Mouse (Mus musculus): Measurements from ENCODE around the gene Kcnj9. TPM values are rescaled to one million over a fixed set of nuclear protein-coding genes. Genes with fewer than 3 reads are reported as not detected.

Gene Kcnj9
- polyA plus RNA-seq (2012; ENCODE audit: insufficient read depth, insufficient read length, missing spikeins): not detected in 2 replicates

DNA sequence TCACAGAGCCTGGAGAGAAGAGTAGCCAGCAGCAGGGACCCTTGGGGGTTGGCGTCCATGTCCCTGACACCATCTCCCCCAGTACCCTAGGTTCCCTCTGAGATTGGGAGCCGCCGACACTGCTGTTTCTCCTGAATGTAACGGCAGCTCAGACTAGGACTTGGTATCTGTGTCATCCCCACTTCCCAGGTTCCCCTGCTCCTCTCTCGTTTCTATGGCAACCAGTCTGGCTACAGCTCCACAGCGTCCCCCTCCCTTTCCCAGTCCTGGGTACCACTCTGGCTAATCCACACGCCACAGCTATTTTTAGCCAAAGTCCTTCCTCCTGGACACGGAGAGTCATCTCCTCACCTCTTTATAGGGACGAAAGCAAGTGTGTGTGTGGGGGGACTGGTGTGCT, at the start of gene Kcnj9:
Gene Kcnj9 (minus strand): TSS at position 188 of the 400 bp plus-strand sequence.
- Histone ChIP-seq H3K4me1 (ENCODE audit: control insufficient read depth, insufficient read depth, insufficient read length, low read length) (no peaks in the 10 kb centered on the region), H3K4me3 (ENCODE audit: insufficient read depth, low read depth, low read length) (no peak within 1 kb of the TSS), H3K27ac (replicated peaks; ENCODE audit: low read depth, low read length) (no peak within 1 kb of the TSS)

DNA sequence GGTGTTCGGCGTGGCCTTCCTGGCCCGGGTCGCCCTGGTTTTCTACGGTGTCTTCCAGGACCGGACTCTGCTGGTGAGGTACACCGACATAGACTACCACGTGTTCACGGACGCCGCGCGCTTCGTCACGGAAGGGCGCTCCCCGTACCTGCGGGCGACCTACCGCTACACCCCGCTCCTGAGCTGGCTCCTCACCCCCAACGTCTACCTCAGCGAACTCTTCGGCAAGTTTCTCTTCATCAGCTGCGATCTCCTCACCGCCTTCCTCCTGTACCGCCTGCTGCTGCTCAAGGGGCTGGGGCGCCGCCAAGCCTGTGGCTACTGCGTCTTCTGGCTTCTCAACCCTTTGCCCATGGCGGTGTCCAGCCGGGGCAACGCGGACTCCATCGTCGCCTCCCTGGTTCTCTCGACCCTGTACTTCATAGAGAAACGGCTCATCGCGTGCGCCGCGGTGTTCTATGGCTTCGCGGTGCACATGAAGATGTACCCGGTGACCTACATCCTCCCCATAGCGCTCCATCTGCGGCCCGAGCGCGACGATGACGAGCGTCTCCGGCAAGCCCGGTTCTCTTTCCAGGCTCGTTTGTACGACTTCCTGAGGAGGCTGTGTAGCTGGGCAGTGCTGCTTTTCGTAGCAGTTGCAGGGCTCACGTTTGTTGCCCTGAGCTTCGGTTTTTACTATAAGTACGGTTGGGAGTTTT, 47.8 kb upstream of the Kcnj9 start:
- peak overlapping the region; percentile 53 for H3K27ac ChIP-seq (replicated peaks; ENCODE audit: low read depth, low read length)
- H3K4me3 ChIP-seq (ENCODE audit: insufficient read depth, low read depth, low read length): peak overlapping the region; percentile 73
- peaks cover 14% of the 10 kb centered on the region for H3K4me1 ChIP-seq (ENCODE audit: control insufficient read depth, insufficient read depth, insufficient read length, low read length)

DNA sequence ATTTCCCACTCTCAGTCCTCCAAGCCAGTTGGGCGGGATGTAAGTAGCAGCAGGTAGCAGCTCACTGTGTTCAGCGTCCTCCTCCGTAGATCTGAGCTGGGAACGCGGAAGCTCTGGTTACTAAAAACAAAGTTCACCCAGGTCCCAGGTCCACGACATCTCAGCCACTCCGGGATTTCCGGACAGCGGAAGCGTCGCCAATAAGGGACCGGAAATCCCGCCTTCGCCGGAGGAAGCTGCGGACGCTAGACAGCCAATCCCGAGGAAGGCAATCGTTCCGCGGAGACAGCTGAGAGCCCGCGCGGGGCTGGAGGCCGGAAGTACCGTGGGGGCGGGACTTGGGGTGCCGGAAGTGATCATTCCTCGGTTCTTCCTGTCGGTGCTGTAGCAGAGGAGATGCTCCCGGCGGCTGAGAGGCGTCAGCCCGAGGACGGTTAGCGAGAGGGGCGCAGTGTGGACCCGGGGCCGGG, 47.1 kb upstream of the Kcnj9 start, which contains the start of gene Pigm:
Gene Pigm (plus strand): TSS at position 349 of the 470 bp plus-strand sequence.
- Histone ChIP-seq H3K27ac (replicated peaks; ENCODE audit: low read depth, low read length) (peak within 1 kb of the TSS; percentile 91), H3K4me3 (ENCODE audit: insufficient read depth, low read depth, low read length) (peak within 1 kb of the TSS; percentile 73), H3K4me1 (ENCODE audit: control insufficient read depth, insufficient read depth, insufficient read length, low read length) (peaks cover 14% of the 10 kb centered on the region)

DNA sequence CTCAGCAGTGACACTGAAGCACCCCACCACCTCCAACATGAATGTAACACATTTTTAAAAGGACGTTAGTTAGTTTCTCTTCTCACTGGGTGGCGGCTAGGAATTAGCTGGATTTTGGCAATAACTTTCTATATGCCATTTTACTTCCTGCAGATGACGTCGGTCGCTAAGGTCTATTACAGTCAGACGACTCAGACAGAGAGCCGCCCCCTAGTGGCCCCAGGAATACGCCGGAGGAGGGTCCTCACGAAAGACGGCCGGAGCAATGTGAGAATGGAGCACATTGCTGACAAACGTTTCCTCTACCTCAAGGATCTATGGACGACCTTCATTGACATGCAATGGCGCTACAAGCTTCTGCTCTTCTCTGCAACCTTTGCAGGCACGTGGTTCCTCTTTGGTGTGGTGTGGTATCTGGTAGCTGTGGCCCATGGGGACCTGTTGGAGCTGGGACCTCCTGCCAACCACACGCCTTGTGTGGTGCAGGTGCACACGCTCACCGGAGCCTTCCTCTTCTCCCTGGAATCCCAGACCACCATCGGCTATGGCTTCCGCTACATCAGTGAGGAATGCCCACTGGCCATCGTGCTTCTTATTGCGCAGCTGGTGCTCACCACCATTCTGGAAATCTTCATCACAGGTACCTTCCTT, 39.8 kb upstream of the Kcnj9 start:
- no peaks in the 10 kb centered on the region for H3K4me1 ChIP-seq (ENCODE audit: control insufficient read depth, insufficient read depth, insufficient read length, low read length)
- H3K4me3 ChIP-seq (ENCODE audit: insufficient read depth, low read depth, low read length): no peak overlapping the region
- H3K27ac ChIP-seq (replicated peaks; ENCODE audit: low read depth, low read length): no peak overlapping the region

DNA sequence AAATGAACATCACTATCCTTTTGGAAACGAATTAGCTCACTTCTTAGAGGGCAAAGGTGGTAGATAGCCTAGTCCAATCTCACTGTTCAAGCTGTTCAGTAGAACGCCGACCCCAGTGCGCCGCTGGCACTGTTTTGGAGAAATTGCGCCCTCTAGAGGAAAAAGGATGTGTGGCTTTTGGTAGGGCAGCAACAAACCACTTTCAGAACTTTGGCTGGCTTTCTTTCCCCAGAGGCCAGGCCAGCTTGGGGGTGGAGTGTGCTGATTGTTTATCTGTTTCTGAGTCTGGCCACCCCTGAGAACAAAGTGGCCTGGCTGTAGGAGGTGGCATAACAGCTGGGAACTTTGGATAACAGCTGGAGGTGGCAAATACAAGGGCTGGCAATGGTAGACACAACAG, 35.6 kb upstream of the Kcnj9 start:
- Histone ChIP-seq H3K4me3 (ENCODE audit: insufficient read depth, low read depth, low read length) (no peak overlapping the region), H3K27ac (replicated peaks; ENCODE audit: low read depth, low read length) (no peak overlapping the region), H3K4me1 (ENCODE audit: control insufficient read depth, insufficient read depth, insufficient read length, low read length) (no peaks in the 10 kb centered on the region)

DNA sequence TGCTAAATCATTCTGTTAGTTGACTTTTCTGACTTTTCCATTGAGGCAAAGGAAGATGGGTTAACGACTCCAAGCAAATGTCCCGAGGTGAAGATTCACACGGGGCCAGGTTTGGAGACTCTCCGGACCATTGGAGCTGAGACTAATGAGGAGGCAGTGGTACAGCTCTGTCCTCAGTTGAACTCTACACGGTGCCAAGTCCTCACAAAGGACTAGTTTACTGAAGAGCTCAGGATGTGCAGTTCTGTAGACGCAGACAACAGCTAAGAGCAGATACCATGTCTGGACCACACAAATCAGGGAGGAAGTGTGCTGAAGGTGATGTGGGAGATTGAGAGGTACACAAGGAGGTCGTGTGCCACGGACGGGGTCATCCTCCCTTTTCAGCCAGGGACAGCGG, 29.2 kb upstream of the Kcnj9 start:
- H3K4me3 ChIP-seq (ENCODE audit: insufficient read depth, low read depth, low read length): no peak overlapping the region

DNA sequence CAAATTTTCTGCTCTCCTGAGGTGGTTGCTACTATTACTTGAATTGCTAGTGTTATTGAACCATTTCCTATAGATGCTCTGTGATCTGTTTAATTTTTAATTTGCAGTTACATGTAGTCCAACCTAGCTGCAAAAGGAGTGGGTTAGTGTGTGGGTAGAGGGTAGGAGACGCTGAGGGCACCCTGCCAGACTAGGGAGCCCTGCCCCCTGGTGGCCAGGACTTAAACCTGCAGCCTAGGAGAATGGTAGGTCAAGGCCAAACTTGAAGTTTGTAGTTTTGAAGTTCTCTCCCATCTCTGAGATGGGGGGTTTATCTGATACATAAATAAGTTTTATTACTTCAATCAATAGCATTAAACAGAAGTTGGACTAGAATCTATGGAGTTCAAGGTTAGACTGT, 28.4 kb upstream of the Kcnj9 start:
- no peak overlapping the region for H3K27ac ChIP-seq (replicated peaks; ENCODE audit: low read depth, low read length)
- H3K4me3 ChIP-seq (ENCODE audit: insufficient read depth, low read depth, low read length): no peak overlapping the region
- no peaks in the 10 kb centered on the region for H3K4me1 ChIP-seq (ENCODE audit: control insufficient read depth, insufficient read depth, insufficient read length, low read length)

More for the DNA sequence above, 29.2 kb upstream of the Kcnj9 start:
- Histone ChIP-seq H3K27ac (replicated peaks; ENCODE audit: low read depth, low read length) (no peak overlapping the region), H3K4me1 (ENCODE audit: control insufficient read depth, insufficient read depth, insufficient read length, low read length) (no peaks in the 10 kb centered on the region)

DNA sequence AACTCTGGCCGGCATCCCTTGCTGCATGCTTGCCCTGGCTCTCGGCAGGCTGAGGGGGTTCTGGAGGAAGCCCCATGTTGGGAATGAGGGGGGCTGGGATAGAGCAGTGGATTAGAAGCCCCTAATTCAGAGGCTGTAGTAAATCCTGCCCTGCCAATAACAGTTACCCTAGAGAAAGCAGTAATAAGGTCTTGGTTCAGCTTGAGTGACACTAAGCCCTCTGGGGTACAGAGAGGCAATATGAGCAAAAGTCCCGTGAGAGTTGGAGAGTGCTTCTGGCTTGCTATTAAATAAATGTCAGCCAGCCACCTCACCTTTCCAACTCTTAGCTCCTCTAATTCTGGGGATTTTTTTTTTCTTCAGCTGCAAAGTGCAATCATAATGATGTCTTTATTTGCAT, 26.2 kb upstream of the Kcnj9 start:
- H3K27ac ChIP-seq (replicated peaks; ENCODE audit: low read depth, low read length): no peak overlapping the region
- no peak overlapping the region for H3K4me3 ChIP-seq (ENCODE audit: insufficient read depth, low read depth, low read length)
- H3K4me1 ChIP-seq (ENCODE audit: control insufficient read depth, insufficient read depth, insufficient read length, low read length): no peaks in the 10 kb centered on the region

DNA sequence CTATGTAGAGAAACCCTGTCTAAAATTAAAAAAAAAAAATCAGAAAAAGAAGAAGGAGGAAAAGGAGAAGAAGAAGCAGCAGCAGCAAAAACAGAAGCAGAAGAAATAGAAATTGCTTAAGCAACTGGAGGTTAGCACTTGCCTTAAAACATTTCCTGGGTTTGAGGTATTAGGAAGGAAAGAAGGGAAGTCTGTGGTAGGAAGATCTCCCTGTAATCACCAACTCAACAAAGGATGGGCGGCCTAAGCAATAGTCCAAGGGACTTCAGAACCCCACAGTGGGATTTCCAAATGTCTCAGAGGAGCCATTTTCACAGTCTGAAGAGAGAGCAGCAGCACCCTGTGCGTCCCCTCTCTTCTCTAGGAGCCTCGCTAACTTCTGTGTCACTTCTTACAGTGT, 23.3 kb upstream of the Kcnj9 start:
- H3K4me3 ChIP-seq (ENCODE audit: insufficient read depth, low read depth, low read length): no peak overlapping the region
- no peaks in the 10 kb centered on the region for H3K4me1 ChIP-seq (ENCODE audit: control insufficient read depth, insufficient read depth, insufficient read length, low read length)

DNA sequence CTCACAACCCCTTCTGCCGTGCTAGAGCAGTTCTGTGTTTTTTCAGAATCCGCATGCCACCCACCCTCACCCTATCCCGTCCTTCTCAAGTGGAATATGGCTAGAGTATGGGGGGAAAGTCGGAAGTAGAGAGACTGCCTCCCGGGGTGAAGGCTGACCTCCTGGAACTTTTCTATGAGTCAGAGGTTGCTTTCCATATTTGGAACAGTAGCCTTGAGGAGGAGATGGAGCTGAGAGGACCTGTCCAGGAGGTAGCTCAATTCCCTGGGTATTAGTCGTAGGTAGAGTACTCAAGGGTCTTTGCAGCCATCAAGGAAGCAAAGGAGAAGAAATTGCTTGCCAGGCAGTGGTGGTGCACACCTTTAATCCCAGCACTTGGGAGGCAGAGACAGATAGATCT, 22.9 kb upstream of the Kcnj9 start:
- no peak overlapping the region for H3K4me3 ChIP-seq (ENCODE audit: insufficient read depth, low read depth, low read length)
- H3K27ac ChIP-seq (replicated peaks; ENCODE audit: low read depth, low read length): no peak overlapping the region
- H3K4me1 ChIP-seq (ENCODE audit: control insufficient read depth, insufficient read depth, insufficient read length, low read length): no peaks in the 10 kb centered on the region

More for the DNA sequence above, 23.3 kb upstream of the Kcnj9 start:
- no peak overlapping the region for H3K27ac ChIP-seq (replicated peaks; ENCODE audit: low read depth, low read length)

DNA sequence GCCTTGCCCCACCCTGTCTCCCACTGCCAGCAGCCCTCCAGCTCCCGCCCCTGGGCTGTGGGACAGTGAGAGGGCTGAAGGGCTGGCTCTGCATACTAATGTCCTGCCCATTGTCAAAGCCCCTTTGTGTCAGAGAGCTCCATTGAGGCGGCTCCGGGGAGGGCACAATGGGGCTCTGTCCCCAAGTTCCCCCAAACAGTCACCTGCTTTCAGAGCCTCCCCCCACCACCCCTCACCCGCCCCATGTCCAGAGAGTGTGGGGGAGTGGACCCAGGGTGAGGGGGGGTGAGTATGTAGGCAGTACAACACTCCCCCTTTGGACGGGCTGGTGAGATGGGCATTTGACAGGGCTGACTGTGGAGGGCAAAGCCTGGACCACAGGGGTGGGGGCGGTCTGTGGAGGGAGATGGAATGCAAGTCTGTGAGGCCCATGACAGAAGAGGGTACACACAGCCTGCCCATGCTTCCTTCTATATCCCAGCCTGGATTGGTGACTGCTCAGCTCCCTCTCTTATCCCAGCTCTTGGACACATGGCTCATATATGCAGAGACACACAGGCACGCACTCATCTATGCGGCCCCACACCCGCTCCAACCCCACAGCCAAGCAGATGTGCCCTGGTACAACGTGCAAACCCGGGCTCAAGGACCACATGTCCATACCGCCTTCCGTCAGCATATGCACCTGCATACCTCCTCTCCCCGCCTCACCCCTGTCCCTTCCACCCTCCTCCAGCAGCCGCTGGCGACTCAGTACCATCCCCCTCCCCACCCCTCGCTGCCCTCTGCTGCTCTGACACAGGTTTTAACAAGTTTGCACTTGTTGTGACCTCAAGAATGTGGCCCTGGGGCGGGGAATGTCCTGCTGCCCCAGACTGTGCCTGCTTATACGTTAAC, 21.0 kb upstream of the Kcnj9 start:
- H3K4me3 ChIP-seq (ENCODE audit: insufficient read depth, low read depth, low read length): no peak overlapping the region
- H3K27ac ChIP-seq (replicated peaks; ENCODE audit: low read depth, low read length): no peak overlapping the region
- H3K4me1 ChIP-seq (ENCODE audit: control insufficient read depth, insufficient read depth, insufficient read length, low read length): no peaks in the 10 kb centered on the region

DNA sequence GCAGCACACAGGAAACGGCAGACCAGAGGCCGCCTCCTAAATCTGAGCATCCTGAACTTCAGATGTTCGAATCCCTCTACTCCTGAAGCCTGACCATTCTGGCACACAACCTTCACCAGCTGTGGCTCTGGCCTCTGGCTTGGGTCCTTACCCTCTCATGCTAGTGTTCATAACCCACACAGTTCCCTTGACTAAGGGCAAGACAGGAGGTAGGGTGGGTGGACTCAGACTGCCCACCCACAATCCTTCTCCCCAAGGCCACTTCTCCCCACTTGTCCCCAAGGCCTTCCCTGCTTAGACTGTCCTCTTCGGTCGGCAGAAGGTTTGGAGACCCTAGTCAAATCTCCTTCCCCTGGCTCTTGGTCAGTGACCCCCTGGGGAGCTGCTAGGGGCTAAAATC, 20.4 kb upstream of the Kcnj9 start:
- Histone ChIP-seq H3K4me1 (ENCODE audit: control insufficient read depth, insufficient read depth, insufficient read length, low read length) (no peaks in the 10 kb centered on the region), H3K4me3 (ENCODE audit: insufficient read depth, low read depth, low read length) (no peak overlapping the region), H3K27ac (replicated peaks; ENCODE audit: low read depth, low read length) (no peak overlapping the region)

DNA sequence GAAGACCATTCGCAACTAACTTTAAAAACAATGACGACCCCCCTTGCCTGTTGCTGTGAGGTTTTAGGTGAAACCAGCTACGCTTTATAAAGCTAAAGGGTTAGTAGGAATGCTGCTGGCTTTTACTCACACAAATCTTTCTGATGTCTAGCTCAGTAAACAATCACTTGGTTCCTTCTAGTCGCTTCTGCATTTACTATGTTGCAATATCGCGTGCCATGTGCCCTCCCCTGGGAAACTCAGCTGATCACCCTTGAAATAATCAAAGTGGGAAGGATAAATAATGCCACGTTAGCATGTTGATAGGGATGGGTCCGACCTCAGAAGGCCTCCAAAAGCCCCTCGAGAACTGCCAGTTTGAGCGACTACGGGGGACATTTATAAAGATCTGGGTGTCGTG, 18.3 kb upstream of the Kcnj9 start:
- H3K4me3 ChIP-seq (ENCODE audit: insufficient read depth, low read depth, low read length): no peak overlapping the region
- H3K27ac ChIP-seq (replicated peaks; ENCODE audit: low read depth, low read length): no peak overlapping the region
- H3K4me1 ChIP-seq (ENCODE audit: control insufficient read depth, insufficient read depth, insufficient read length, low read length): no peaks in the 10 kb centered on the region

DNA sequence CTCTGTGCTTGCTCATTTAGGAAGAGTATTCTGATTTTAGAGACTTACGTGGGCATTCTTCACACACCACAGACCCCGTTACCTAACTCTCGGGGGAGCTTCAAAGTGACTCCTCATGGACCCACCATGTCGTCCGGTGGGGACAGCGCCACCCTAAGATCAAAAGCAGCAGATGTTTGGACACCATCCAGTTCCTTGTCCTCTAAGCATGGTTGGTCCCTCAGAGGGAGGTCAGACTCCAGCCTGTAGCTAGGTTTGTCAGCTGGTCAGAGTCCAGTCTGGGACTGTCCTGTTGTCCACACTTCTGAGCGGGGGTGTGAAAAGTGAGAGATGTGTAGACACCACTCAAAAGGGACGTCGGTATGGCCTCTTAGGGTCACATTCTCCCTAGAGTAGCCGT, 17.6 kb upstream of the Kcnj9 start:
- Histone ChIP-seq H3K4me1 (ENCODE audit: control insufficient read depth, insufficient read depth, insufficient read length, low read length) (no peaks in the 10 kb centered on the region), H3K27ac (replicated peaks; ENCODE audit: low read depth, low read length) (no peak overlapping the region), H3K4me3 (ENCODE audit: insufficient read depth, low read depth, low read length) (no peak overlapping the region)

DNA sequence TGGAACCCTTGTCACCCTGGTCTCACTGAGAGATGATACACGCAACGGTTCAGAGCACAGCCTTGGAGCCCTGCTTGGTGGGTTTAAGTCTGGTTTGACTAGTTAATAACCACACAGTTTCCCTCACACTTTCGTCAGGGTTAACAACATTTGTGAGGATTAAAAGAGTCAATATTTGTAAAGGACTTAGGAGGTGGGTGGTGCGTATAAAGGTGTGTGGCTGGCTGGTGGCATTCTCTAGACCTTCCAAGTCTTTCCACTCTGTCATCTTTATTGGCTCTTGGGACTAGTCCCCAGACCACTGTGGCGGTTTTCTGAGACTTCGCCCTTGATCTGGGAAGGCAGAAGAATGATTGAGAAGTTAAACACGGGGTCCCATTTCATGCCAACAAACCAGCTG, 15.7 kb upstream of the Kcnj9 start:
- no peak overlapping the region for H3K4me3 ChIP-seq (ENCODE audit: insufficient read depth, low read depth, low read length)
- H3K27ac ChIP-seq (replicated peaks; ENCODE audit: low read depth, low read length): no peak overlapping the region
- H3K4me1 ChIP-seq (ENCODE audit: control insufficient read depth, insufficient read depth, insufficient read length, low read length): no peaks in the 10 kb centered on the region

All from brown adipose tissue, adult 24 weeks (tissue).